Mouse (Mus musculus) lung, adult 2 months (tissue): ENCODE measurements around the gene Mfsd4b4.

Experiments
- CTCF ChIP-seq: fragments of 200-500 bp; IDR thresholded peaks from 2 replicates; pipeline ENCODE4 v1.5.1; 2011; ENCODE audit warnings: mild to moderate bottlenecking, low read length, control low read depth; ENCODE audit not compliant: insufficient read depth
- POLR2A ChIP-seq: fragments of 200-500 bp; IDR thresholded peaks from 2 replicates; pipeline ENCODE4 v1.6.1; 2011; ENCODE audit warnings: low read depth, mild to moderate bottlenecking, control low read depth, low read length, borderline replicate concordance; ENCODE audit errors: extremely low read depth

DNA sequence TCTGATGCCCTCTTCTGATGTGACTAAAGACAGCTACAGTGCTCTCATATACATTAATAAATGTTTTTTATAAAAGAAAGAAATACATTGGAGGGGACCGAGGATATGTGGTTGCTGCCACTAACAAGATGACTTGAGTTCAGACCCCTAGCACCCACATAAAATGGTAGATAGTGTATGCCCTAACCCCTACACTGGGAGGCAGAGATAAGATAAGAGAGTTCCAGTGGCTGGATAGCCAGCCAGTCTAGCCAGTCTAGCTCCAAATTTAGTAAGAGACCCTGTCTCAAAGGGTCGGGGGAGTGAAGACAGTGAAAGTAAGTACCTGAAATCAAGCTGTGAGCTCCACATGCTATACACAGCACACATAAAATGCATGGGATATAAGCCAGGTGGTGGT, 33.5 kb downstream of the Mfsd4b4 start:
- TF ChIP-seq CTCF (no peak), POLR2A (no peak)
